Mouse (Mus musculus) liver, embryonic 14.5 days (tissue): ENCODE results near the gene Ssxb3. TPM values are rescaled to one million over a fixed set of nuclear protein-coding genes. Genes with fewer than 3 reads are reported as not detected.
"Not testable (repeated sequence)": the region's sequence is repeated elsewhere in the genome, so short reads cannot be mapped to it uniquely, and the experiment has no call there.

Source experiments
- ATAC-seq: fragments of 200-750 bp; cut with Nextera tagmentation; 2 replicates; pipeline ENCODE4 v1.8.0; 2017; ENCODE audit warnings: moderate number of reproducible peaks, mild to moderate bottlenecking, moderate library complexity; ENCODE audit not compliant: insufficient read depth
- DNase-seq, 3 experiments: peaks; one replicate each; pipeline ENCODE4 v3.0.0-alpha.2; 2012 to 2013; ENCODE audit warnings: low read depth in 3 of 3, low spot score in 3 of 3
- H3K27ac ChIP-seq: fragments of 300-500 bp; sonication (generic); 2 replicates; pipeline ENCODE4 v1.5.1; 2014; ENCODE audit warnings: moderate library complexity, mild to moderate bottlenecking, control low read depth, inconsistent platforms
- H3K27me3 ChIP-seq: fragments of 300-500 bp; sonication (generic); 2 replicates; pipeline ENCODE4 v1.6.1; 2014; ENCODE audit warnings: mild to moderate bottlenecking, low read length, moderate library complexity; ENCODE audit not compliant: control insufficient read depth, insufficient read depth
- H3K36me3 ChIP-seq: fragments of 300-500 bp; sonication (generic); replicated peaks from 2 replicates; pipeline ENCODE4 v1.6.1; 2014; ENCODE audit warnings: low read depth; ENCODE audit not compliant: control insufficient read depth, insufficient read depth
- H3K4me1 ChIP-seq, 2 experiments: fragments of 200-500 bp in 1 of 2; fragments of 300-500 bp in 1 of 2; sonication (generic) in 1 of 2; replicated peaks; 2 replicates each; pipeline ENCODE4 v1.6.1; 2012 to 2014; ENCODE audit warnings: antibody characterized with exemption in 1 of 2, inconsistent platforms in 1 of 2, low read length in 1 of 2; ENCODE audit not compliant: control insufficient read depth in 2 of 2, insufficient read depth in 2 of 2
- H3K4me2 ChIP-seq: fragments of 300-500 bp; sonication (generic); 2 replicates; pipeline ENCODE4 v1.6.1; 2014; ENCODE audit warnings: low read depth, mild to moderate bottlenecking, control low read depth, moderate library complexity
- H3K4me3 ChIP-seq, 2 experiments: fragments of 200-500 bp in 1 of 2; fragments of 300-500 bp in 1 of 2; sonication (generic) in 1 of 2; 2 replicates each; pipeline ENCODE4 v1.5.1; 2012 to 2014; ENCODE audit warnings: low read depth in 2 of 2, low read length in 2 of 2, mild to moderate bottlenecking in 2 of 2, control low read depth in 1 of 2, inconsistent platforms in 1 of 2, moderate library complexity in 1 of 2; ENCODE audit not compliant: insufficient read depth in 1 of 2
- H3K9ac ChIP-seq: fragments of 300-500 bp; sonication (generic); replicated peaks from 2 replicates; pipeline ENCODE4 v1.6.1; 2014; ENCODE audit warnings: mild to moderate bottlenecking, control low read depth, moderate library complexity
- H3K9me3 ChIP-seq: fragments of 300-500 bp; sonication (generic); 2 replicates; pipeline ENCODE4 v1.6.1; 2016; ENCODE audit warnings: low read length, mixed read lengths; ENCODE audit not compliant: control insufficient read depth
- WGBS: fragments of 180-500 bp; shearing (Covaris S2); extraction: QIAGEN DNeasy Blood & Tissue Kit; methylation state at CpG from one replicate; pipeline ENCODE4 v1.1.7; 2014; ENCODE audit not compliant: insufficient replicate concordance; 5-methylcytosine and 5-hydroxymethylcytosine counted together
- polyA plus RNA-seq, 2 experiments: library from polyadenylated mRNA; depleted of rRNA in 1 of 2; stranded (reverse) in 1 of 2; unstranded in 1 of 2; fragments of >200 nt; fragmentation: Nextera tagmentation in 1 of 2; extraction: Ambion mirVana in 1 of 2; gene quantifications; 2 replicates each; pipeline versions ENCODE4 v1.2.1 to v1.2.3; 2012 to 2014

The Ssxb3 gene
- polyA plus RNA-seq (2012; rRNA removed) = not detected in 2 replicates
- polyA plus RNA-seq (2014; fragmentation: Nextera tagmentation; extraction: Ambion mirVana) = not detected in 2 replicates

- H3K9ac ChIP-seq, H3K4me2 ChIP-seq, H3K36me3 ChIP-seq, H3K27me3 ChIP-seq, H3K4me3 ChIP-seq, H3K9me3 ChIP-seq, H3K27ac ChIP-seq, DNase-seq, ATAC-seq, H3K4me1 ChIP-seq: not testable (repeated sequence)
- WGBS = 19% methylated on average over 1 of the region's 1 CpGs
These were observed at the start of gene Ssxb3 for GRCm38 (mm10) chrX:8591716-8592115. Ssxb3 (minus strand) TSS chrX:8591816.

- not testable (repeated sequence) for H3K4me3 ChIP-seq, H3K9me3 ChIP-seq, H3K27ac ChIP-seq, H3K27me3 ChIP-seq, H3K9ac ChIP-seq, H3K36me3 ChIP-seq, ATAC-seq, DNase-seq, H3K4me1 ChIP-seq, H3K4me2 ChIP-seq
- WGBS = 46% methylated on average over 4 of the region's 4 CpGs
These were observed 43.5 kb downstream of the Ssxb3 start, which contains the start of gene Ssxb6 for GRCm38 (mm10) chrX:8548155-8548554. Ssxb6 (minus strand) TSS chrX:8548255.

Other genes starting within 250 kb of the Ssxb3 start
- not detected in 2 replicates for gene Ssxb9, start 224.8 kb downstream of the Ssxb3 start, polyA plus RNA-seq (2012; rRNA removed)
- gene Ssxb9, start 224.8 kb downstream of the Ssxb3 start, polyA plus RNA-seq (2014; fragmentation: Nextera tagmentation; extraction: Ambion mirVana) = not detected in 2 replicates
- gene Ssxb1, start 178.5 kb downstream of the Ssxb3 start, polyA plus RNA-seq (2012; rRNA removed) = not detected in 2 replicates
- not detected in 2 replicates for gene Ssxb1, start 178.5 kb downstream of the Ssxb3 start, polyA plus RNA-seq (2014; fragmentation: Nextera tagmentation; extraction: Ambion mirVana)
- gene Ssxb2, start 130.1 kb downstream of the Ssxb3 start, polyA plus RNA-seq (2012; rRNA removed) = not detected in 2 replicates
- gene Ssxb2, start 130.1 kb downstream of the Ssxb3 start, polyA plus RNA-seq (2014; fragmentation: Nextera tagmentation; extraction: Ambion mirVana) = not detected in 2 replicates
- not detected in 2 replicates for gene Gm14459, start 66.9 kb downstream of the Ssxb3 start, polyA plus RNA-seq (2012; rRNA removed)
- gene Gm14459, start 66.9 kb downstream of the Ssxb3 start, polyA plus RNA-seq (2014; fragmentation: Nextera tagmentation; extraction: Ambion mirVana) = not detected in 2 replicates
- not detected in 2 replicates for gene Ssxb6, start 43.6 kb downstream of the Ssxb3 start, polyA plus RNA-seq (2012; rRNA removed)
- gene Ssxb6, start 43.6 kb downstream of the Ssxb3 start, polyA plus RNA-seq (2014; fragmentation: Nextera tagmentation; extraction: Ambion mirVana) = not detected in 2 replicates
- gene Ssxb8, start 99.0 kb upstream of the Ssxb3 start, polyA plus RNA-seq (2012; rRNA removed) = not detected in 2 replicates
- gene Ssxb8, start 99.0 kb upstream of the Ssxb3 start, polyA plus RNA-seq (2014; fragmentation: Nextera tagmentation; extraction: Ambion mirVana) = not detected in 2 replicates
- not detected in 2 replicates for gene Ssx9, start 156.6 kb upstream of the Ssxb3 start, polyA plus RNA-seq (2012; rRNA removed)
- gene Ssx9, start 156.6 kb upstream of the Ssxb3 start, polyA plus RNA-seq (2014; fragmentation: Nextera tagmentation; extraction: Ambion mirVana) = not detected in 2 replicates
- gene Ssxb5, start 211.9 kb upstream of the Ssxb3 start, polyA plus RNA-seq (2012; rRNA removed) = not detected in 2 replicates
- gene Ssxb5, start 211.9 kb upstream of the Ssxb3 start, polyA plus RNA-seq (2014; fragmentation: Nextera tagmentation; extraction: Ambion mirVana) = not detected in 2 replicates